Mouse (Mus musculus): Measurements from ENCODE around the gene Usp12.

Gene Usp12

GRCm38 (mm10) chr5:146692976-146693361, 101.8 kb downstream of the Usp12 start:
- no peak for DNase-seq (ENCODE audit: low read depth, low spot score)

GRCm38 (mm10) chr5:146692361-146692975, 102.3 kb downstream of the Usp12 start:
- no peak for DNase-seq (ENCODE audit: low read depth, low spot score)

GRCm38 (mm10) chr5:146691745-146692144, 103.1 kb downstream of the Usp12 start:
- no peak for DNase-seq (ENCODE audit: low read depth, low spot score)

- no peak for DNase-seq (ENCODE audit: low read depth, low spot score)
These were observed 107.1 kb downstream of the Usp12 start for GRCm38 (mm10) chr5:146687541-146688313.

- DNase-seq (ENCODE audit: low read depth, low spot score): no peak
These were observed 107.9 kb downstream of the Usp12 start for GRCm38 (mm10) chr5:146686954-146687353.
